Mouse (Mus musculus) ES-Bruce4 (cell line): Measurements from ENCODE around the gene Nbea.

Source experiments
- CTCF ChIP-seq: IDR thresholded peaks from one replicate; pipeline ENCODE4 v1.8.1; 2011; ENCODE audit warnings: low read depth, low read length
- EP300 ChIP-seq: IDR thresholded peaks from 2 replicates; pipeline ENCODE4 v1.6.1; 2011; ENCODE audit warnings: low read depth, low read length; ENCODE audit not compliant: insufficient read depth
- POLR2A ChIP-seq: IDR thresholded peaks from one replicate; pipeline ENCODE4 v1.8.1; 2011; ENCODE audit warnings: low read length; ENCODE audit not compliant: insufficient read depth

DNA sequence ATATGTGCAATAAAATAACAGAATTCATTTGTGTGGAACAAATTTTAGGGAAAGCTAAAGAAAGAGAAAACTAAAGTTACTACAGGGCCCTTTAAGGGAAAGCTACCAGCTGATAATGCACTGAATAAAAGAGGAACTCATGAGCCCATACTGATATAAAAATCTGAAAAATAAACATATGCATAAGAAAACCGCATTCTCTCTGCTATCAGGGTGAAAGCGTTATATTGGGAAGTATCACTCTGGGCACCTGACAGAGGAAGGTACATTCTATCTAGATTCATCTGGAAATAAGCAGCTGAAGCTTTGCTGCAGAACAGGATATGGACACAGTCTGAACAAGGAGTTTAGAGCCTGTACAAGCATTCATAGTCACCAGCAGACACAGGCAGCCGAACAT lies 148.9 kb downstream of the Nbea start:
- no peak for TF ChIP-seq EP300
- no peak for TF ChIP-seq CTCF
- no peak for TF ChIP-seq POLR2A
